Mouse (Mus musculus) T-helper 17 cell (primary cell): Measurements from ENCODE around the gene Gm35315.
"Not testable (repeated sequence)": the region's sequence is repeated elsewhere in the genome, so short reads cannot be mapped to it uniquely, and the experiment has no call there.

ENCODE experiments used
- in situ Hi-C, 2 experiments: fragments of 300-600 bp; cut with MboI, MseI; formaldehyde crosslinking; loops; 1 replicate in 1 of 2; 2 replicates in 1 of 2; pipeline ENCODE4 v1.15.1; 2025; ENCODE audit warnings: high pct_unique_total_duplicates in 2 of 2

Gene Gm35315

GRCm38 (mm10) chr5:110094030-110094846 is at the start of gene Gm35315:
TSS of gene Gm35315 (minus strand) at chr5:110094420.
- in situ Hi-C loops: loop anchor here in 1 of 2 experiments (10.0 kb wide), 2 partner anchors 229 to 1899 kb away; no protein-coding TSS in a partner anchor

GRCm38 (mm10) chr5:110143007-110143406 is 48.8 kb upstream of the Gm35315 start:
- in situ Hi-C loops: no loop called here

GRCm38 (mm10) chr5:110142309-110142708 is 48.1 kb upstream of the Gm35315 start:
- in situ Hi-C loops: no loop called here

- in situ Hi-C loops: no loop called here
Observed at GRCm38 (mm10) chr5:110140424-110140823, 46.2 kb upstream of the Gm35315 start.

GRCm38 (mm10) chr5:110139325-110139724 is 45.1 kb upstream of the Gm35315 start:
- in situ Hi-C loops: no loop called here

GRCm38 (mm10) chr5:110137816-110138215 is 43.6 kb upstream of the Gm35315 start:
- in situ Hi-C loops: no loop called here

- in situ Hi-C loops: no loop called here
Observed at GRCm38 (mm10) chr5:110136087-110136464, 41.9 kb upstream of the Gm35315 start.

- in situ Hi-C loops: no loop called here
Observed at GRCm38 (mm10) chr5:110135293-110136086, 41.3 kb upstream of the Gm35315 start, which contains the start of gene Chfr. TSS of gene Chfr (plus strand) at chr5:110135842.

- in situ Hi-C loops: not testable (repeated sequence)
Observed at GRCm38 (mm10) chr5:110122380-110122779, 28.2 kb upstream of the Gm35315 start.

- in situ Hi-C loops: loop anchor here (5.0 to 10.0 kb wide), 4 partner anchors 183 to 1155 kb away; no protein-coding TSS in a partner anchor
Observed at GRCm38 (mm10) chr5:110109991-110110441, 15.8 kb upstream of the Gm35315 start, which contains the start of gene Zfp605. TSS of gene Zfp605 (plus strand) at chr5:110110092.

- in situ Hi-C loops: loop anchor here (5.0 to 10.0 kb wide), 4 partner anchors 181 to 1157 kb away; no protein-coding TSS in a partner anchor
Observed at GRCm38 (mm10) chr5:110108305-110108628, 14.0 kb upstream of the Gm35315 start.

- in situ Hi-C loops: loop anchor here (5.0 to 10.0 kb wide), 4 partner anchors 180 to 1157 kb away; no protein-coding TSS in a partner anchor
Observed at GRCm38 (mm10) chr5:110107581-110108304, 13.5 kb upstream of the Gm35315 start, which contains the start of gene Gtpbp6. TSS of gene Gtpbp6 (minus strand) at chr5:110108197.

GRCm38 (mm10) chr5:110106901-110107564 is 12.8 kb upstream of the Gm35315 start:
- in situ Hi-C loops: loop anchor here (5.0 to 10.0 kb wide), 4 partner anchors 180 to 1158 kb away; no protein-coding TSS in a partner anchor

- in situ Hi-C loops: loop anchor here (5.0 to 10.0 kb wide), 4 partner anchors 179 to 1158 kb away; no protein-coding TSS in a partner anchor
Observed at GRCm38 (mm10) chr5:110106140-110106871, 12.1 kb upstream of the Gm35315 start.

- in situ Hi-C loops: loop anchor here (5.0 to 10.0 kb wide), 5 partner anchors 177 to 1407 kb away; no protein-coding TSS in a partner anchor
Observed at GRCm38 (mm10) chr5:110104616-110105380, 10.6 kb upstream of the Gm35315 start.

- in situ Hi-C loops: loop anchor here in 1 of 2 experiments (5.0 to 10.0 kb wide), 2 partner anchors 1161 to 1407 kb away; no protein-coding TSS in a partner anchor
Observed at GRCm38 (mm10) chr5:110103901-110104615, 9.8 kb upstream of the Gm35315 start.

- in situ Hi-C loops: loop anchor here in 1 of 2 experiments (5.0 to 10.0 kb wide), 2 partner anchors 1162 to 1406 kb away; no protein-coding TSS in a partner anchor
Observed at GRCm38 (mm10) chr5:110102853-110103625, 8.8 kb upstream of the Gm35315 start.
